Mouse (Mus musculus): ENCODE measurements at regions not wholly inside any gene's neighbourhood (a gene's known extent, or its start where the extent isn't known, plus 50 kb on each side); places are given as distances from the start of the nearest gene placed in this dataset.

- TF ChIP-seq USF1 (IDR thresholded peaks at IDR 0.05; ENCODE audit: low read depth): no peak
- TF ChIP-seq MYOD1 (IDR thresholded peaks at IDR 0.05; ENCODE audit: control insufficient read depth, insufficient read length, low read depth): no peak
- no peak for TF ChIP-seq CTCF (IDR thresholded peaks at IDR 0.05; ENCODE audit: control insufficient read depth, insufficient read depth, insufficient read length)
- no peak for TF ChIP-seq FOSL1 (IDR thresholded peaks at IDR 0.05; ENCODE audit: insufficient read depth, low read length, poor library complexity, severe bottlenecking)
- TF ChIP-seq CEBPB (IDR thresholded peaks at IDR 0.05; ENCODE audit: low read depth): no peak
- TF ChIP-seq MAX (IDR thresholded peaks at IDR 0.05): no peak
- no peak overlapping the region for H3ac ChIP-seq (ENCODE audit: control insufficient read depth, insufficient read length, low read depth)
- no peaks in the 10 kb centered on the region for H3K79me3 ChIP-seq (ENCODE audit: low read depth)
- no peak overlapping the region for H3K4me3 ChIP-seq (ENCODE audit: insufficient read depth, poor library complexity, severe bottlenecking)
- no peaks in the 10 kb centered on the region for H3K36me3 ChIP-seq (ENCODE audit: control insufficient read depth, insufficient read depth)
- no peaks in the 10 kb centered on the region for H3K79me2 ChIP-seq (ENCODE audit: control insufficient read depth, insufficient read depth)
- H3K27me3 ChIP-seq (ENCODE audit: control insufficient read depth, insufficient read depth, insufficient read length): peaks cover 13% of the 10 kb centered on the region
Measured at GRCm38 (mm10) chr6:117032042-117032746, 136.1 kb upstream of the Cxcl12 start.

GRCm38 (mm10) chr6:117043744-117044143, 124.6 kb upstream of the Cxcl12 start:
- H3K79me2 ChIP-seq (ENCODE audit: control insufficient read depth, insufficient read depth): no peaks in the 10 kb centered on the region
- no peaks in the 10 kb centered on the region for H3K36me3 ChIP-seq (ENCODE audit: control insufficient read depth, insufficient read depth)
- no peak for TF ChIP-seq MAX (IDR thresholded peaks at IDR 0.05)
- no peak for TF ChIP-seq MYOD1 (IDR thresholded peaks at IDR 0.05; ENCODE audit: control insufficient read depth, insufficient read length, low read depth)
- no peak for TF ChIP-seq USF1 (IDR thresholded peaks at IDR 0.05; ENCODE audit: low read depth)
- TF ChIP-seq MYOG (IDR thresholded peaks at IDR 0.05; ENCODE audit: control insufficient read depth, extremely low read depth, insufficient read length): no peak
- no peak overlapping the region for H3K4me3 ChIP-seq (ENCODE audit: insufficient read depth, poor library complexity, severe bottlenecking)
- H3ac ChIP-seq (ENCODE audit: control insufficient read depth, insufficient read length, low read depth): no peak overlapping the region
- no peaks in the 10 kb centered on the region for H3K27me3 ChIP-seq (ENCODE audit: control insufficient read depth, insufficient read depth, insufficient read length)
- H3K79me3 ChIP-seq (ENCODE audit: low read depth): no peaks in the 10 kb centered on the region

- H3K27me3 ChIP-seq (ENCODE audit: control insufficient read depth, insufficient read depth, insufficient read length): peaks cover 15% of the 10 kb centered on the region
- no peaks in the 10 kb centered on the region for H3K79me2 ChIP-seq (ENCODE audit: control insufficient read depth, insufficient read depth)
- TF ChIP-seq CTCF (IDR thresholded peaks at IDR 0.05; ENCODE audit: control insufficient read depth, insufficient read depth, insufficient read length): no peak
- no peak for TF ChIP-seq MYOG (IDR thresholded peaks at IDR 0.05; ENCODE audit: control insufficient read depth, extremely low read depth, insufficient read length)
- TF ChIP-seq CEBPB (IDR thresholded peaks at IDR 0.05; ENCODE audit: low read depth): no peak
- no peak for TF ChIP-seq MYOD1 (IDR thresholded peaks at IDR 0.05; ENCODE audit: control insufficient read depth, insufficient read length, low read depth)
- no peak for TF ChIP-seq USF1 (IDR thresholded peaks at IDR 0.05; ENCODE audit: low read depth)
- TF ChIP-seq MAX (IDR thresholded peaks at IDR 0.05): no peak
- no peaks in the 10 kb centered on the region for H3K79me3 ChIP-seq (ENCODE audit: low read depth)
- H3K36me3 ChIP-seq (ENCODE audit: control insufficient read depth, insufficient read depth): no peaks in the 10 kb centered on the region
- H3ac ChIP-seq (ENCODE audit: control insufficient read depth, insufficient read length, low read depth): no peak overlapping the region
- no peak overlapping the region for H3K4me3 ChIP-seq (ENCODE audit: insufficient read depth, poor library complexity, severe bottlenecking)
Measured at GRCm38 (mm10) chr6:117049459-117050010, 118.8 kb upstream of the Cxcl12 start.

GRCm38 (mm10) chr6:117060688-117061087, 107.6 kb upstream of the Cxcl12 start:
- TF ChIP-seq FOSL1 (IDR thresholded peaks at IDR 0.05; ENCODE audit: insufficient read depth, low read length, poor library complexity, severe bottlenecking) (no peak), CTCF (IDR thresholded peaks at IDR 0.05; ENCODE audit: control insufficient read depth, insufficient read depth, insufficient read length) (no peak), MYOD1 (IDR thresholded peaks at IDR 0.05; ENCODE audit: control insufficient read depth, insufficient read length, low read depth) (no peak), MYOG (IDR thresholded peaks at IDR 0.05; ENCODE audit: control insufficient read depth, extremely low read depth, insufficient read length) (no peak), MAX (IDR thresholded peaks at IDR 0.05) (no peak), CEBPB (IDR thresholded peaks at IDR 0.05; ENCODE audit: low read depth) (no peak), USF1 (IDR thresholded peaks at IDR 0.05; ENCODE audit: low read depth) (no peak)
- H3K79me3 ChIP-seq (ENCODE audit: low read depth): no peaks in the 10 kb centered on the region
- H3K27me3 ChIP-seq (ENCODE audit: control insufficient read depth, insufficient read depth, insufficient read length): peaks cover 18% of the 10 kb centered on the region
- H3K36me3 ChIP-seq (ENCODE audit: control insufficient read depth, insufficient read depth): no peaks in the 10 kb centered on the region
- H3ac ChIP-seq (ENCODE audit: control insufficient read depth, insufficient read length, low read depth): no peak overlapping the region
- H3K79me2 ChIP-seq (ENCODE audit: control insufficient read depth, insufficient read depth): no peaks in the 10 kb centered on the region
- H3K4me3 ChIP-seq (ENCODE audit: insufficient read depth, poor library complexity, severe bottlenecking): no peak overlapping the region

GRCm38 (mm10) chr6:117067541-117068305, 100.6 kb upstream of the Cxcl12 start:
- TF ChIP-seq FOSL1 (IDR thresholded peaks at IDR 0.05; ENCODE audit: insufficient read depth, low read length, poor library complexity, severe bottlenecking): no peak
- no peak for TF ChIP-seq MAX (IDR thresholded peaks at IDR 0.05)
- TF ChIP-seq CEBPB (IDR thresholded peaks at IDR 0.05; ENCODE audit: low read depth): no peak
- no peak for TF ChIP-seq CTCF (IDR thresholded peaks at IDR 0.05; ENCODE audit: control insufficient read depth, insufficient read depth, insufficient read length)
- TF ChIP-seq USF1 (IDR thresholded peaks at IDR 0.05; ENCODE audit: low read depth): no peak
- no peak for TF ChIP-seq MYOG (IDR thresholded peaks at IDR 0.05; ENCODE audit: control insufficient read depth, extremely low read depth, insufficient read length)
- no peak for TF ChIP-seq MYOD1 (IDR thresholded peaks at IDR 0.05; ENCODE audit: control insufficient read depth, insufficient read length, low read depth)
- no peak overlapping the region for H3ac ChIP-seq (ENCODE audit: control insufficient read depth, insufficient read length, low read depth)
- H3K79me2 ChIP-seq (ENCODE audit: control insufficient read depth, insufficient read depth): no peaks in the 10 kb centered on the region
- no peaks in the 10 kb centered on the region for H3K36me3 ChIP-seq (ENCODE audit: control insufficient read depth, insufficient read depth)
- H3K27me3 ChIP-seq (ENCODE audit: control insufficient read depth, insufficient read depth, insufficient read length): peaks cover under 1% of the 10 kb centered on the region
- H3K79me3 ChIP-seq (ENCODE audit: low read depth): no peaks in the 10 kb centered on the region
- no peak overlapping the region for H3K4me3 ChIP-seq (ENCODE audit: insufficient read depth, poor library complexity, severe bottlenecking)
